Mouse (Mus musculus) ES-E14 (cell line): ENCODE results near the gene Anks1b.

ENCODE experiments used
- HCFC1 ChIP-seq: IDR thresholded peaks from 2 replicates; pipeline ENCODE4 v1.6.1; 2012; ENCODE audit warnings: low read length, inconsistent platforms, borderline replicate concordance; ENCODE audit not compliant: insufficient read depth
- MAFK ChIP-seq: IDR thresholded peaks from 2 replicates; pipeline ENCODE4 v1.6.1; 2014; ENCODE audit warnings: mild to moderate bottlenecking, low read depth, low read length, inconsistent platforms; ENCODE audit not compliant: insufficient read depth

- TF ChIP-seq HCFC1 (no peak), MAFK (no peak)
These were observed 195.3 kb downstream of the Anks1b start for GRCm38 (mm10) chr10:90068651-90069050.
